Mouse (Mus musculus) kidney, adult 2 months (tissue): ENCODE results near the gene Kat2b. TPM values are rescaled to one million over a fixed set of nuclear protein-coding genes. Genes with fewer than 3 reads are reported as not detected.
"Not testable (repeated sequence)": the region's sequence is repeated elsewhere in the genome, so short reads cannot be mapped to it uniquely, and the experiment has no call there.

Experiments
- DNase-seq: peaks from one replicate; pipeline ENCODE4 v3.0.0; 2021
- H3K27ac ChIP-seq: fragments of 200-500 bp; 2 replicates; pipeline ENCODE4 v1.5.1; 2012; ENCODE audit warnings: low read depth, low read length, control low read depth, inconsistent platforms; ENCODE audit not compliant: insufficient read depth
- H3K27me3 ChIP-seq: fragments of 200-500 bp; replicated peaks from 2 replicates; pipeline ENCODE4 v1.6.1; 2012; ENCODE audit warnings: mild to moderate bottlenecking, moderate library complexity, low read length, inconsistent platforms; ENCODE audit not compliant: control insufficient read depth, insufficient read depth
- H3K36me3 ChIP-seq: fragments of 200-500 bp; 2 replicates; pipeline ENCODE4 v1.6.1; 2012; ENCODE audit warnings: mild to moderate bottlenecking, moderate library complexity, low read length, inconsistent platforms; ENCODE audit not compliant: control insufficient read depth, insufficient read depth
- H3K4me1 ChIP-seq: fragments of 200-500 bp; 2 replicates; pipeline ENCODE4 v1.6.1; 2011; ENCODE audit warnings: low read length; ENCODE audit not compliant: control insufficient read depth, insufficient read depth
- H3K4me3 ChIP-seq: fragments of 200-500 bp; 2 replicates; pipeline ENCODE4 v1.5.1; 2011; ENCODE audit warnings: mild to moderate bottlenecking, low read depth, low read length, control low read depth; ENCODE audit not compliant: insufficient read depth
- CTCF ChIP-seq: fragments of 200-500 bp; conservative IDR thresholded peaks from 2 replicates; pipeline ENCODE4 v1.5.1; 2011; ENCODE audit warnings: low read depth, mild to moderate bottlenecking, control low read depth, low read length, moderate library complexity, mixed read lengths; ENCODE audit not compliant: insufficient read depth, insufficient read length
- POLR2A ChIP-seq: fragments of 200-500 bp; IDR thresholded peaks from one replicate; pipeline ENCODE4 v1.6.1; 2011; ENCODE audit warnings: low read depth, low read length, control low read depth
- WGBS: fragments of 180-500 bp; shearing (Covaris S2); methylation state at CpG from one replicate; pipeline ENCODE4 v1.1.7; 2018; 5-methylcytosine and 5-hydroxymethylcytosine counted together
- polyA plus RNA-seq: library from polyadenylated mRNA; depleted of rRNA; stranded (reverse); fragments of >200 nt; gene quantifications from 2 replicates; pipeline ENCODE4 v1.2.3, GENCODE M21; 2012

The Kat2b gene
- polyA plus RNA-seq, 1 experiment: 15.5 TPM

- WGBS: 63% methylated on average over 6 of the region's 6 CpGs
- Histone ChIP-seq H3K4me1 (no peaks in the 10 kb centered on the region), H3K27me3 (no peaks in the 10 kb centered on the region), H3K4me3 (no peak overlapping the region), H3K36me3 (peaks cover 1% of the 10 kb centered on the region), H3K27ac (no peak overlapping the region)
- no peak for DNase-seq
- TF ChIP-seq POLR2A (no peak), CTCF (no peak)
Observed at GRCm38 (mm10) chr17:53656369-53656860, 89.8 kb downstream of the Kat2b start.

- peak; percentile 17 for DNase-seq
- WGBS: 65% methylated on average over 2 of the region's 2 CpGs
- not testable (repeated sequence) for H3K27ac ChIP-seq, H3K4me3 ChIP-seq, H3K27me3 ChIP-seq, H3K4me1 ChIP-seq, H3K36me3 ChIP-seq
- peak; percentile 64 for TF ChIP-seq CTCF
Observed at GRCm38 (mm10) chr17:53657391-53657790, 90.7 kb downstream of the Kat2b start.

- 82% methylated on average over 2 of the region's 2 CpGs for WGBS
- DNase-seq: no peak
- TF ChIP-seq POLR2A (no peak), CTCF (no peak)
- H3K36me3 ChIP-seq: peaks cover 4% of the 10 kb centered on the region
- no peak overlapping the region for H3K27ac ChIP-seq
- H3K27me3 ChIP-seq: no peaks in the 10 kb centered on the region
- no peak overlapping the region for H3K4me3 ChIP-seq
- no peaks in the 10 kb centered on the region for H3K4me1 ChIP-seq
Observed at GRCm38 (mm10) chr17:53658668-53659067, 92.0 kb downstream of the Kat2b start.

- no peak overlapping the region for H3K27ac ChIP-seq
- no peaks in the 10 kb centered on the region for H3K27me3 ChIP-seq
- no peak for TF ChIP-seq CTCF
- no peak for TF ChIP-seq POLR2A
- peaks cover 3% of the 10 kb centered on the region for H3K36me3 ChIP-seq
- WGBS: 90% methylated on average over 8 of the region's 8 CpGs
- H3K4me1 ChIP-seq: no peaks in the 10 kb centered on the region
- DNase-seq: no peak
- no peak overlapping the region for H3K4me3 ChIP-seq
Observed at GRCm38 (mm10) chr17:53659230-53659629, 92.6 kb downstream of the Kat2b start.

GRCm38 (mm10) chr17:53659738-53660137 lies 93.1 kb downstream of the Kat2b start:
- WGBS: 62% methylated on average over 4 of the region's 4 CpGs
- TF ChIP-seq CTCF: no peak
- no peak for TF ChIP-seq POLR2A
- Histone ChIP-seq H3K4me3 (no peak overlapping the region), H3K27me3 (no peaks in the 10 kb centered on the region), H3K4me1 (no peaks in the 10 kb centered on the region), H3K27ac (no peak overlapping the region), H3K36me3 (peaks cover 3% of the 10 kb centered on the region)
- peak; percentile 16 for DNase-seq

GRCm38 (mm10) chr17:53661056-53661840 lies 94.6 kb downstream of the Kat2b start:
- H3K36me3 ChIP-seq: peaks cover 8% of the 10 kb centered on the region
- WGBS: 87% methylated on average over 6 of the region's 6 CpGs
- no peak overlapping the region for H3K4me3 ChIP-seq
- TF ChIP-seq CTCF: no peak
- no peak for TF ChIP-seq POLR2A
- H3K27ac ChIP-seq: no peak overlapping the region
- H3K27me3 ChIP-seq: no peaks in the 10 kb centered on the region
- H3K4me1 ChIP-seq: no peaks in the 10 kb centered on the region
- no peak for DNase-seq

- Histone ChIP-seq H3K27me3 (no peaks in the 10 kb centered on the region), H3K4me1 (no peaks in the 10 kb centered on the region), H3K36me3 (peaks cover 8% of the 10 kb centered on the region), H3K4me3 (no peak overlapping the region), H3K27ac (no peak overlapping the region)
- no peak for DNase-seq
- WGBS: 80% methylated on average over 3 of the region's 3 CpGs
- TF ChIP-seq CTCF (no peak), POLR2A (no peak)
Observed at GRCm38 (mm10) chr17:53664267-53664666, 97.6 kb downstream of the Kat2b start.
